Mouse (Mus musculus) heart, postnatal 0 days (tissue): Measurements from ENCODE around the gene Btn2a2.

Experiments
- CTCF ChIP-seq: IDR thresholded peaks from 2 replicates; pipeline ENCODE4 v1.5.1; 2016; ENCODE audit warnings: antibody characterized with exemption, control low read depth, low read depth
- EP300 ChIP-seq: IDR thresholded peaks from 2 replicates; pipeline ENCODE4 v1.6.1; 2016; ENCODE audit warnings: antibody characterized with exemption, low read depth

DNA sequence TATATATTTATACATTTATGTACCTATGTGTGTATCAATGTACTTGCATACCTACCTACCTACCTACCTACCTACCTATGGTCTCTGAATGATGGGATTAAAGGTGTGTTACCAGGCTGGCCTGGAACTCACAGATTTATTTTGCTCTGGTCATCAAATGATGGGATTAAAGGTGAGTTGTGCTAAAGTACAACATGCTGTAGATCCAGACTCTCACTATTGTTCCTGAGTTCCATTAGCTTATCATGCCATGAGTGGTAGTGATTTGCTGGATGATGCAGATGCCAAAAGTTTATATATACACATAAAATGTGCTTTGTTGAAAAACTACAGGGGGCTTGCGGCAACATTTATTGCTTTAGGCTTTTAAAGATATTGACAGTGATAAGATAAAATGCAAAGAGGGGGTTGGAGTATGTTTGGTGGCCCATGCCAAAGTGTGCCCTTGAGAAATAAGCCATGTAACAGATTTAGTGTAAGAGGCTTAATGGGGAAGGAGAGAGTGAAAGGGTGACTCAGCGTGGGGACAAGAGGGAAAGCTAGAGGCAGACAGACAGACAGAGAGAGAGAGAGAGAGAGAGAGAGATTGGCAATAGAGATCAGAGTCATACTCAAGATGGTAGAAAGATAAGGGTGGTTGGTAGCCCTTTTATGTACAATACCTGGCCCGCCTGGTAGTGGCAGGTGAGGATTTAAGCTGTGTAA is 48.5 kb upstream of the Btn2a2 start:
- TF ChIP-seq CTCF: no peak
- no peak for TF ChIP-seq EP300
